In genomic region chr19:13982823-13983222, GRCm38 (mm10) we compare ENCODE assay signal across 16 mouse cellular contexts.
DNase-seq lines count a peak whose midpoint lies in the region; ATAC-seq and TF ChIP-seq lines count a peak whose summit lies in the region.
"Had no signal": no experiment of that assay in that cellular context is flagged by ENCODE, and none has a peak within 500 bp of the region (broad histone marks: within the 10 kb centered on the region; RNA-seq: fewer than 3 reads in every experiment).

No protein-coding gene starts in this region.

- peak; percentile 34 for DNase-seq in forebrain, embryonic 14.5 days (ENCODE audit: low spot score)
- no peak for DNase-seq in layer of hippocampus, adult 2 months (ENCODE audit: low spot score in 2 of 2)
- DNase-seq in layer of hippocampus, adult 18-20 months (ENCODE audit: low spot score in 2 of 2): no peak
- peak; percentile 17 for DNase-seq in midbrain, postnatal 0 days (ENCODE audit: low spot score)
- DNase-seq in gastrocnemius, postnatal 25 days: no peak
- DNase-seq: cerebellum, adult 8-10 months; gastrocnemius, postnatal 14 days; heart, adult 2 months; heart, postnatal 36 days had no signal

- peak; percentile 59 for TF ChIP-seq CTCF in layer of hippocampus, adult 2 months (conservative IDR thresholded peaks at IDR 0.05)
- peak; percentile 68 for TF ChIP-seq CTCF in midbrain, postnatal 0 days (IDR thresholded peaks at IDR 0.05)

- no peak overlapping the region for H3K27ac ChIP-seq in forebrain, embryonic 14.5 days (ENCODE audit: low read depth, low read length)
- no peak overlapping the region for H3K27ac ChIP-seq in forebrain, embryonic 12.5 days
- no peak overlapping the region for H3K27ac ChIP-seq in layer of hippocampus, adult 2 months
- H3K27ac ChIP-seq in midbrain, postnatal 0 days (ENCODE audit: low read depth, low read length): no peak overlapping the region
- no peak overlapping the region for H3K27ac ChIP-seq in midbrain, embryonic 13.5 days
- H3K27ac ChIP-seq in neural tube, embryonic 15.5 days (replicated peaks): no peak overlapping the region
- H3K27ac ChIP-seq: forebrain, embryonic 10.5 days; heart, adult 2 months; kidney, embryonic 15.5 days; limb, embryonic 13.5 days; liver, embryonic 15.5 days had no signal

- no peaks in the 10 kb centered on the region for H3K9me3 ChIP-seq in forebrain, embryonic 14.5 days (replicated peaks; ENCODE audit: control insufficient read depth, low read length)
- no peaks in the 10 kb centered on the region for H3K9me3 ChIP-seq in forebrain, embryonic 12.5 days
- no peaks in the 10 kb centered on the region for H3K9me3 ChIP-seq in midbrain, postnatal 0 days (ENCODE audit: low read length)
- H3K9me3 ChIP-seq in midbrain, embryonic 13.5 days: no peaks in the 10 kb centered on the region
- no peaks in the 10 kb centered on the region for H3K9me3 ChIP-seq in neural tube, embryonic 15.5 days (replicated peaks)
- H3K9me3 ChIP-seq: forebrain, embryonic 10.5 days; kidney, embryonic 15.5 days; limb, embryonic 13.5 days; liver, embryonic 15.5 days had no signal

- 62% methylated on average over 3 of the region's 3 CpGs for WGBS in forebrain, embryonic 14.5 days
- 69% methylated on average over 3 of the region's 3 CpGs for WGBS in forebrain, embryonic 12.5 days
- 54% methylated on average over 3 of the region's 3 CpGs for WGBS in midbrain, postnatal 0 days
- 73% methylated on average over 3 of the region's 3 CpGs for WGBS in midbrain, embryonic 13.5 days
- WGBS in neural tube, embryonic 15.5 days: 67% methylated on average over 3 of the region's 3 CpGs

- no peaks in the 10 kb centered on the region for H3K4me1 ChIP-seq in forebrain, embryonic 14.5 days (ENCODE audit: control insufficient read depth, insufficient read depth, low read length)
- H3K4me1 ChIP-seq in forebrain, embryonic 12.5 days: no peaks in the 10 kb centered on the region
- no peaks in the 10 kb centered on the region for H3K4me1 ChIP-seq in midbrain, postnatal 0 days (ENCODE audit: insufficient read depth, low read length)
- H3K4me1 ChIP-seq in midbrain, embryonic 13.5 days (replicated peaks): no peaks in the 10 kb centered on the region
- no peaks in the 10 kb centered on the region for H3K4me1 ChIP-seq in neural tube, embryonic 15.5 days
- H3K4me1 ChIP-seq: forebrain, embryonic 10.5 days; kidney, embryonic 15.5 days; limb, embryonic 13.5 days; liver, embryonic 15.5 days had no signal

- no peak overlapping the region for H3K4me3 ChIP-seq in forebrain, embryonic 14.5 days (ENCODE audit: low read depth, low read length)
- no peak overlapping the region for H3K4me3 ChIP-seq in forebrain, embryonic 12.5 days (replicated peaks)
- H3K4me3 ChIP-seq in layer of hippocampus, adult 2 months: no peak overlapping the region
- no peak overlapping the region for H3K4me3 ChIP-seq in midbrain, postnatal 0 days (ENCODE audit: low read depth, low read length)
- H3K4me3 ChIP-seq in midbrain, embryonic 13.5 days (replicated peaks): no peak overlapping the region
- H3K4me3 ChIP-seq in neural tube, embryonic 15.5 days (replicated peaks): no peak overlapping the region
- H3K4me3 ChIP-seq: forebrain, embryonic 10.5 days; heart, adult 2 months; kidney, embryonic 15.5 days; limb, embryonic 13.5 days; liver, embryonic 15.5 days had no signal

- H3K9ac ChIP-seq in forebrain, embryonic 14.5 days (ENCODE audit: low read length): no peak overlapping the region
- no peak overlapping the region for H3K9ac ChIP-seq in forebrain, embryonic 12.5 days
- no peak overlapping the region for H3K9ac ChIP-seq in midbrain, postnatal 0 days (replicated peaks; ENCODE audit: low read length, poor library complexity, severe bottlenecking)
- H3K9ac ChIP-seq in midbrain, embryonic 13.5 days (replicated peaks): no peak overlapping the region
- H3K9ac ChIP-seq in neural tube, embryonic 15.5 days (replicated peaks): no peak overlapping the region
- H3K9ac ChIP-seq: kidney, embryonic 15.5 days; limb, embryonic 13.5 days; liver, embryonic 15.5 days had no signal

- no peaks in the 10 kb centered on the region for H3K36me3 ChIP-seq in forebrain, embryonic 14.5 days (ENCODE audit: control insufficient read depth, insufficient read depth, low read length)
- H3K36me3 ChIP-seq in forebrain, embryonic 12.5 days (replicated peaks): no peaks in the 10 kb centered on the region
- H3K36me3 ChIP-seq in midbrain, postnatal 0 days (ENCODE audit: insufficient read depth, low read length): no peaks in the 10 kb centered on the region
- no peaks in the 10 kb centered on the region for H3K36me3 ChIP-seq in midbrain, embryonic 13.5 days
- H3K36me3 ChIP-seq in neural tube, embryonic 15.5 days: no peaks in the 10 kb centered on the region
- H3K36me3 ChIP-seq: forebrain, embryonic 10.5 days; kidney, embryonic 15.5 days; limb, embryonic 13.5 days; liver, embryonic 15.5 days had no signal

- H3K27me3 ChIP-seq in forebrain, embryonic 14.5 days (replicated peaks; ENCODE audit: control insufficient read depth, insufficient read depth, low read length): no peaks in the 10 kb centered on the region
- no peaks in the 10 kb centered on the region for H3K27me3 ChIP-seq in forebrain, embryonic 12.5 days
- H3K27me3 ChIP-seq in midbrain, postnatal 0 days (ENCODE audit: insufficient read depth, low read length): no peaks in the 10 kb centered on the region
- H3K27me3 ChIP-seq in midbrain, embryonic 13.5 days: peaks cover 17% of the 10 kb centered on the region
- H3K27me3 ChIP-seq in neural tube, embryonic 15.5 days (replicated peaks): no peaks in the 10 kb centered on the region
- H3K27me3 ChIP-seq: kidney, embryonic 15.5 days; liver, embryonic 15.5 days had no signal

- ATAC-seq in forebrain, embryonic 14.5 days: no peak
- no peak for ATAC-seq in forebrain, embryonic 12.5 days (ENCODE audit: low FRiP score)
- no peak for ATAC-seq in midbrain, postnatal 0 days (ENCODE audit: low FRiP score)
- no peak for ATAC-seq in midbrain, embryonic 13.5 days
- ATAC-seq in neural tube, embryonic 15.5 days (ENCODE audit: low FRiP score): peak; percentile 50; the same call in 1 of the 2 replicates

- H3K4me2 ChIP-seq in forebrain, embryonic 14.5 days (ENCODE audit: low read length): no peak overlapping the region
- no peak overlapping the region for H3K4me2 ChIP-seq in forebrain, embryonic 12.5 days
- H3K4me2 ChIP-seq in midbrain, postnatal 0 days (ENCODE audit: low read depth, low read length, poor library complexity, severe bottlenecking): no peak overlapping the region
- H3K4me2 ChIP-seq in midbrain, embryonic 13.5 days (replicated peaks): no peak overlapping the region
- no peak overlapping the region for H3K4me2 ChIP-seq in neural tube, embryonic 15.5 days
- H3K4me2 ChIP-seq: kidney, embryonic 15.5 days; limb, embryonic 13.5 days; liver, embryonic 15.5 days had no signal

Comparison
In these comparisons a context has a peak if more than half of its experiments do, and no peak if none do; other contexts are left out.
1. DNase-seq: peak in forebrain, embryonic 14.5 days (single experiment) and midbrain, postnatal 0 days (single experiment); none in layer of hippocampus, adult 2 months (0 of 2), layer of hippocampus, adult 18-20 months (0 of 2) and gastrocnemius, postnatal 25 days (single experiment).